Mouse (Mus musculus): ENCODE measurements around the gene Cpm.

- TF ChIP-seq MAFK (IDR thresholded peaks at IDR 0.05; ENCODE audit: insufficient read depth, low read depth, low read length) (no peak), ZNF384 (IDR thresholded peaks at IDR 0.05; ENCODE audit: low read depth, low read length) (no peak), HCFC1 (IDR thresholded peaks at IDR 0.05; ENCODE audit: borderline replicate concordance, insufficient read depth, low read length) (no peak), ZC3H11A (IDR thresholded peaks at IDR 0.05; ENCODE audit: borderline replicate concordance, low read depth, low read length) (no peak), CHD2 (IDR thresholded peaks at IDR 0.05; ENCODE audit: low read depth, low read length) (no peak)
Measured at GRCm38 (mm10) chr10:117692953-117693352, 63.7 kb downstream of the Cpm start.
